Mouse (Mus musculus) megakaryocyte progenitor cell, adult 5-6 weeks (primary cell): ENCODE data around the gene Rasal2. TPM values are rescaled to one million over a fixed set of nuclear protein-coding genes. Genes with fewer than 3 reads are reported as not detected.
"Not testable (repeated sequence)": the region's sequence is repeated elsewhere in the genome, so short reads cannot be mapped to it uniquely, and the experiment has no call there.

Source experiments
- ATAC-seq: replicated peaks from 2 replicates; pipeline ENCODE4 v1.8.0; 2016; ENCODE audit warnings: mild to moderate bottlenecking, moderate TSS enrichment, inconsistent platforms; ENCODE audit not compliant: poor library complexity
- total RNA-seq, 2 experiments: library from RNA; stranded (forward) in 1 of 2; stranded (reverse) in 1 of 2; fragments of 157-497, 149-512 nt in 1 of 2; fragments of 200-1000 nt in 1 of 2; gene quantifications; 2 replicates each; pipeline versions ENCODE4 v1.2.3 to v1.2.4; 2015 to 2017

Gene Rasal2
- total RNA-seq, 2 experiments from 2014 or later = 1.7 to 3.2 TPM

- no peak for ATAC-seq
Measured at GRCm38 (mm10) chr1:157246779-157247178, 165.6 kb downstream of the Rasal2 start.

GRCm38 (mm10) chr1:157244453-157244790, 168.0 kb downstream of the Rasal2 start:
- no peak for ATAC-seq

DNA sequence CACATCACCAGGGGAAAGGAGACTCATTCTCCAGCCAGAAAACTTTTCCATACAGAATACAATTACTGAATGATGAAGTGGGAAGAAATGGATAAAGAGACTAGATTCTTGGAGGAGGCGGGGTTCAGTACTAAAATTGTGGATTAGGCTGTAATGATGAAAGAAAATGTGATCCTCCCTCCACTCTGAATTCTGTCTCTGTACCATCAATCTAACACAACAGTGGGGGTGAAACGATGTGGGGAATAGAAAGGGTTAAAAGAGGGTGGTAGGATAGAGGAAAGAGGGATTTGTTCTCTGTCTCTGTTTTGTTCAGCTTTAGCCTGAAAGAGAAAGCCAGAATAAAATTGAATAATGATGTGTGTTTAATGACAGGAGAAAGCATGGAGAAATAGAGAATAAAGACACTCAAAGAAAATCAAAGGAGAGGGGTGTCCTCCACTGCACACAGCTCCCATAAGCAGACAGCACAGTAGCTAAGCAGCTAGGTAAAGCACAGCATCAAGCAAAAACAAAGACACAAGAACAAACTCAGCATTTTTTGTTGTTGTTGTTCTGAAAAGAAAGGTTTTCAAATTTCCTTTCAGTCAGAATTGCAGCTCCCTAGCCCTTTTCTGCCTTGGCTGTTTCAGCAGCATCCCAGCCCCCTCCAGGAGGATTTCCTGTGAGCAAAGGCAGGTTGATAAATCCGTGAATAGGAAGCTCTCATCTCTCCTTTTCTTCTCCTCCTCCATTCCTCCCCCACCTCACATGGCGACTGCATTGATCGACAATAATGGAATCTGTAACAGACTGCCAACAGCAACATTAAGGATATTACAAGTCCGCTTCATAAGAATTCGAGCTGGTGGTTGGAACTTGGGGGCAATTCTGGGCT, 168.6 kb downstream of the Rasal2 start:
- no peak for ATAC-seq

- ATAC-seq = no peak
Measured at GRCm38 (mm10) chr1:157239687-157240086, 172.7 kb downstream of the Rasal2 start.

- ATAC-seq = not testable (repeated sequence)
Measured at GRCm38 (mm10) chr1:157236650-157237344, 175.6 kb downstream of the Rasal2 start.

DNA sequence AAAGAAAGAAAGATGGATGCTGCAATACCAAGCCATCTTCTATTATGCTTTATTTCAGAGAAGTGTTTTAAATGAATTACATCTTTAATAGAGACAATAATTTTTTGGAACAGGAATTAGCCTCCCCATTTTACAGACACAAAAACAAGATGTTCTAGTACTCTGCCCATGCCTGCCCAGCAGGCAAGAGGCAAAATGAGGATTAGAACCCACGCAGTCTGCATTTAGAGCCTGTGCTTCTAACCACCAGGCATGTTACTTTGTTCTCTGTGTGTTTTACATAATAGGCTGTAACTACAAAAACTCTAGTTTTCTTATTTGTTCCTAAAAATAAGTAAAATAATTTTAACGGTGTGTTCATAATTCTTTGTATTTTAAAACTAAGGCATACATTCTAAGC, 178.9 kb downstream of the Rasal2 start:
- no peak for ATAC-seq

DNA sequence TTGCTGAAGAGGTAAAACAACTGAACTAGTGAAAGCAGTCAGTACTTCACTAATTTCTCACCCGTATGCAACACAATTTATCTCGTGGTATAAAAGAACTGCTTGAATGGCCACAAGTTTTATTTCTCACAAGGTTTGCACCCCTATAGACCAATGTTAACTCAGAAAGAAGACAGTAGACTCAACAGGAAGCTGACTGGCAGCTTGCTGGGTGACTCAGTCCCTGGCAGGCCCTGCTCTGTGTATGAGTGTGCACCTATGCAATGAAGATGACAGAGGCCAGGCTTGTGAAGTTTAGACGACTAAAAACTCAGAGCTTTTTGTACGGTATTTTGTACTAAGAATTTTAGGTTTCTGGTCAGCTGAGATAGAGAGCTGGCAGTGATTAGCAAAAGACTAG, 180.0 kb downstream of the Rasal2 start:
- no peak for ATAC-seq

DNA sequence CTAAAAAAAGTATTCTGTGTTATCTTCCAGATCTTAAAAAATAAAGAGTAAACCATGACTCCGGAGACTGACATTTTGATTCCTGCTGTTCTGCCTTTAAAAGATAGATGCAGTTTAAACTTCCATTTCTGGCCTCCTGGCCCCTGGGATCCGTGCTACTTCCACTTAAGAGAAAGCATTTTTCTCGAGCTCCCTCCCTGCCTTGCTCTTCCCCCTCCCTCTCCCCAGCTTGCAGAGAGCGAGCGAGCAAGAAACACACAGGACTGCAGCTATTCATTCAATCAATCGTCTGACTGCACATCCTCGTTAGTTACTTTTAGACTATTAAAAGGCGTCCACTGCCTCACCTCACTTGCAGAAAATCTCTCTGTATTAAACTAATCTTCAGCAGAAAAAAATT, 181.4 kb downstream of the Rasal2 start:
- no peak for ATAC-seq

- no peak for ATAC-seq
Measured at GRCm38 (mm10) chr1:157230386-157230785, 182.0 kb downstream of the Rasal2 start.

- ATAC-seq = no peak
Measured at GRCm38 (mm10) chr1:157225013-157225412, 187.4 kb downstream of the Rasal2 start.

- no peak for ATAC-seq
Measured at GRCm38 (mm10) chr1:157220910-157221309, 191.5 kb downstream of the Rasal2 start.

DNA sequence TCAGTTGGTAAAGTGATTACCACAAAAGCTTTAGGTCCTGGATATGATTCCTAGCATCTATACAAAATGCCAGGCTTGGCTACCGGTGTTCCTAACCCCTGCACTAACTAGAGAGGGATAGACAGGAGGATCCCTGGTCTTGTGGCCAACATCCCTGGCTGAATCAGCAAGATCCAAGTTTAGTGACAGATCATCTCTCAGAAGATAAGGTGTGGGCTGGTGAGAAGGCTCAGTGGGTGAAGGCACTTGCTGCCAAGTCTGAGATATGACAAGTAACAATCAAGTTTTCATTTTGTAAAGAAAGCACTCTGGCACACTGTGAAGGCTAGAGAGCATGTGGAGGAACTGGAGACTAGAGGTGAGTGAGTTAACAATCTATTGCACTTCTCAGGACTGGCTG, 191.9 kb downstream of the Rasal2 start:
- no peak for ATAC-seq

- ATAC-seq = no peak
Measured at GRCm38 (mm10) chr1:157208754-157209153, 203.6 kb downstream of the Rasal2 start.

DNA sequence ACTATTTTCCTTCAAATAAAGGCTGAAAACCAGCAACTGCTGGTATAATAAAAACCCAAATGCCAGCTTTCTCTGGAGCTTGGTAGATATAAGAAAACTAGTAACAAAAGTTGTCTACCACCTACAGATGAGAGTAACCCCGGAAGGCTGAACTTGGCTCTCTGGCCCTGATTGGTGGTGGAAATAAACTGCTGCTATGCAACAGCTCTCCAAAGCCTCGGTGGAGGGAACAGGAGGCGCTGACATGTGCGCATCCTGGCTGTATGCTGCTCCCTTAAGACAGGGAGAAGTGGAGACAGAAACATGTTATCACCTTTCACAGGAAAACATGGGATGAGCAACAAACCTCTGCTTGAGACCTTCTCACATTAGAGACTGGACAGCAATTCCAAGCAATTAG, 206.7 kb downstream of the Rasal2 start:
- ATAC-seq = no peak

DNA sequence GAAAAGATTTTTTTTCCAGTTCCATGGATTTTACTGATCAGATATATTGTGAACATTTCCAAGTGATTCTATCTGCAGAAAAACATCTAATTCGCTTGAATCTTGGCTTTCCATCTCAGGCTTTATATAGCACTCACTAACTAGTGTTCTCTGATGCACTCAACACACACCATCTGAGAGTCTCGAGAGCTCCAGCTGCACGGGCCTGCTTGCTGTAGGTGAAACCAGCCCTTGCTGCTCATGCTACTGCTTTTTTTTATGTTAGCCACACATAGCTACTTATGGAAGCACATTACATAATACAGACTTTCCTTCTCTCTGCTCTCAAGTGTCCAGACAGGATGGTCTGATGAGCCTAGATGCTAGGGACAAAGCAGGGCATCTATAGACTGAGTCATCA, 229.4 kb downstream of the Rasal2 start:
- no peak for ATAC-seq

DNA sequence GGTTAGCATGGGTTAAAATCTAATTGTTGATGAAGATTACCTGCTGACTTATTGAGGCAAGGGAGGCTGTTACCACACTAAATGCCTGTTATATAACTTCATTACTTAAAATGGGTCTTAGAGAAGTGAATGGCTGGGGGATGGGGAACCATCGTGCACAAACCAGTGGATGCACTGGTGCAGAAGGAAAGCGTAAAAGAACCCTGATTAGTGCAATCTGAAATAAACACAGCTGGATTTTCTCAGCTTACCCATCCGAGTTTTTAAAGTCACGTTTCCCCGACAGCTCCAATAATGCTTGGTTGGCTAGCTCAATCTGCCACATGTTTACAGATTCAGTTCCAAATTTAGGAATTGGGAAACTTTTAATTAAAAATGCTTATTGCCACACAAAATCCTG, 230.0 kb downstream of the Rasal2 start:
- ATAC-seq = no peak

DNA sequence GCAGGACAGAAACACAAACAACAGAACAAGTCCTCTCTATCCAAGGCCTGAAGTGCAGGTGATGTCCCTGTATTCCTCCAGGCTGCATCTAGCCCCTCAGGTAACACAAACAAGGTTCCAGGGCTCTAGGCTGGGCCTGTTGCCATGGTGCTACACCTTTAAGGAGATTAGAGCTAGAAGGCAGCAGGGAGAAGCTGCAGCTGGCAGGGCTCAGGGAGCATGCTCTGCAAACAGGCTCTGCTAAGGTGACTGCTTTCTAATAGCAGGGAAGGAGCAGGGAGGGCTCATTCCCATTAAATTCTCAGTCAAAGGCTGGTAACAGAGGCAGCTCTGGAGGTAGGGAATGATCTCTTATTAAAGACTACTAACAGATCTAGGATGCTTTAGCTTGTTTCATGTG, 231.3 kb downstream of the Rasal2 start:
- no peak for ATAC-seq

DNA sequence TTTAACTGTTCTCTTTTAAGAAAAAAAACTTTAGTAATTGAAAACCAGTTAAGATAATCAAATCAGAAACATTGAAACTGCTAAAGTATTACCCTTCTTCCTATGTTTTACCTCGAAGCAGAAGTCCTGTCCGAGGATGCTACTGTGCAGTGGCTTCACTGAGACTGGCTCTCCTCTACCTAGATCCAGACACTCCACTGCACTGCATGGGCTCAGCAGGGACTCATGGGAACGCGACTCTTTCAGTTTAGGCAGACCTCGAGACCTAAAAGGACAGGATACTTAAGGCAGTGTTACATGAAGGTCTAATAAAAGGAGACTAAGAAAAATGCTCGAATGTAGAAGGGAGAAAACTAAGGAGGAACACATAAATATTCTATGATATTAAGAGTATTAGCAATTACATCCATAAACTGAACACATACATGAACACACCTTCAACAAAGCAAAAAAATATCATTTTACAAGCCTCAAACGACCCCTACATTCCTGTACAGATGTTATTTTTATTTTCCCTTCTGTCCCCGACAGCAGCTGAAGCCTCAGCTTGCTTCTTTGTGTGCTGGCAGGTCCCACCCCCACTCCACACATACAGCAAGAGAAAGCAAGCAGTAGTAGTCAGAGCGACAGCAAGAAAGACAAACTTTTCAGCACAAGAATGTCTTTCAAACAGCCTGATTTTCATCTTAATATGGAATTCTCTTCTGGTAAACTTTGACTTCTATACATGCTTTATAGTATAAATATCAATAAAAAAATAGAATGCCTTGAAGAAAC, 233.2 kb downstream of the Rasal2 start:
- no peak for ATAC-seq

DNA sequence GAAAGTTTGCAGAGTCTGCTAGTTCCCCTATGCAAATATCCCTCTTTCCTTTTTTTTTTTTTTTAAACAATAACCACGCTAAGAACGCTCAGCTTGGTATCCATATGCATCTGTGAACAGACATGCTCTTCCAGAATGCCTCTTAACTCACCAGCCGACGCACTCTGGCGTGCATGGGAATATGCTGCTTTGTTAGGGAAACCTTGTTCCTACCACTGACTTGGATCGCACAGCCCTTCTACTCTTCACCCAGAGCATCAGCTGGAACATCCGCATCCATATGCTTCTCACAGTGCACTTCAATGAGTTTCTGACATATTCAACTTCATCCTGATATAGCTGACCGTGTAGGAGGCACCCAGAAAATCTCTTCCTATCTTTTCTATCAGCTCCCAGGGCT, 243.1 kb downstream of the Rasal2 start:
- ATAC-seq = no peak

- no peak for ATAC-seq
Measured at GRCm38 (mm10) chr1:157168891-157169290, 243.5 kb downstream of the Rasal2 start.

GRCm38 (mm10) chr1:157153781-157154180, 258.6 kb downstream of the Rasal2 start:
- no peak for ATAC-seq

GRCm38 (mm10) chr1:157150107-157150506, 262.3 kb downstream of the Rasal2 start:
- no peak for ATAC-seq
